Mouse (Mus musculus) heart, postnatal 4 days (tissue): ENCODE measurements around the gene Elf3. TPM values are rescaled to one million over a fixed set of nuclear protein-coding genes. Genes with fewer than 3 reads are reported as not detected.
A peak's percentile ranks its signal among the peaks of the same experiment; 100 is the strongest.
"Not testable (repeated sequence)": the region's sequence is repeated elsewhere in the genome, so short reads cannot be mapped to it uniquely, and the experiment has no call there.

Source experiments
- DNase-seq: peaks from one replicate; pipeline ENCODE4 v3.0.0; 2021
- total RNA-seq, 2 experiments: library from RNA; stranded (reverse); gene quantifications; 2 replicates each; pipeline ENCODE4 v1.2.3; 2021

Elf3 gene
- under 1 TPM; 0.50 to 0.74 TPM for total RNA-seq

GRCm38 (mm10) chr1:135258380-135259127, at the start of gene Elf3:
TSS of gene Elf3 (minus strand) at chr1:135258568.
- DNase-seq: peak; percentile 39

GRCm38 (mm10) chr1:135290908-135291307, 32.5 kb upstream of the Elf3 start:
- DNase-seq: no peak

GRCm38 (mm10) chr1:135286311-135286710, 27.9 kb upstream of the Elf3 start:
- DNase-seq: no peak

- peak; percentile 78 for DNase-seq
These were observed 25.5 kb upstream of the Elf3 start, which contains the start of gene Rnpep for GRCm38 (mm10) chr1:135283826-135284291. TSS of gene Rnpep (minus strand) at chr1:135284084.

- peak; percentile 47 for DNase-seq
These were observed 25.0 kb upstream of the Elf3 start for GRCm38 (mm10) chr1:135283287-135283825.

- DNase-seq: no peak
These were observed 24.3 kb upstream of the Elf3 start for GRCm38 (mm10) chr1:135282536-135283286.

GRCm38 (mm10) chr1:135281841-135282240, 23.5 kb upstream of the Elf3 start:
- no peak for DNase-seq

- DNase-seq: peak; percentile 81
These were observed 22.3 kb upstream of the Elf3 start for GRCm38 (mm10) chr1:135280646-135281045.

GRCm38 (mm10) chr1:135271371-135271770, 13.0 kb upstream of the Elf3 start:
- no peak for DNase-seq

GRCm38 (mm10) chr1:135267663-135268446, 9.5 kb upstream of the Elf3 start:
- DNase-seq: no peak

- no peak for DNase-seq
These were observed 7.5 kb upstream of the Elf3 start for GRCm38 (mm10) chr1:135265834-135266233.

GRCm38 (mm10) chr1:135263316-135263715, 4.9 kb upstream of the Elf3 start:
- DNase-seq: no peak

GRCm38 (mm10) chr1:135262329-135262728, 4.0 kb upstream of the Elf3 start:
- DNase-seq: no peak

- DNase-seq: no peak
These were observed 2.6 kb upstream of the Elf3 start for GRCm38 (mm10) chr1:135260931-135261330.

- DNase-seq: peak; percentile 86
These were observed 714 bp upstream of the Elf3 start for GRCm38 (mm10) chr1:135259128-135259436.

GRCm38 (mm10) chr1:135256299-135256698, 2.1 kb downstream of the Elf3 start:
- DNase-seq: peak; percentile 27

- DNase-seq: no peak
These were observed 5.5 kb downstream of the Elf3 start for GRCm38 (mm10) chr1:135252854-135253253.

GRCm38 (mm10) chr1:135251405-135251804, 7.0 kb downstream of the Elf3 start:
- no peak for DNase-seq

- DNase-seq: no peak
These were observed 7.7 kb downstream of the Elf3 start for GRCm38 (mm10) chr1:135250706-135251105.

- no peak for DNase-seq
These were observed 9.9 kb downstream of the Elf3 start for GRCm38 (mm10) chr1:135248434-135248850.

GRCm38 (mm10) chr1:135244014-135244413, 14.4 kb downstream of the Elf3 start:
- DNase-seq: no peak

GRCm38 (mm10) chr1:135240206-135240605, 18.2 kb downstream of the Elf3 start:
- not testable (repeated sequence) for DNase-seq
